10 mouse cellular contexts compared by ENCODE assay signal in the genomic region with DNA sequence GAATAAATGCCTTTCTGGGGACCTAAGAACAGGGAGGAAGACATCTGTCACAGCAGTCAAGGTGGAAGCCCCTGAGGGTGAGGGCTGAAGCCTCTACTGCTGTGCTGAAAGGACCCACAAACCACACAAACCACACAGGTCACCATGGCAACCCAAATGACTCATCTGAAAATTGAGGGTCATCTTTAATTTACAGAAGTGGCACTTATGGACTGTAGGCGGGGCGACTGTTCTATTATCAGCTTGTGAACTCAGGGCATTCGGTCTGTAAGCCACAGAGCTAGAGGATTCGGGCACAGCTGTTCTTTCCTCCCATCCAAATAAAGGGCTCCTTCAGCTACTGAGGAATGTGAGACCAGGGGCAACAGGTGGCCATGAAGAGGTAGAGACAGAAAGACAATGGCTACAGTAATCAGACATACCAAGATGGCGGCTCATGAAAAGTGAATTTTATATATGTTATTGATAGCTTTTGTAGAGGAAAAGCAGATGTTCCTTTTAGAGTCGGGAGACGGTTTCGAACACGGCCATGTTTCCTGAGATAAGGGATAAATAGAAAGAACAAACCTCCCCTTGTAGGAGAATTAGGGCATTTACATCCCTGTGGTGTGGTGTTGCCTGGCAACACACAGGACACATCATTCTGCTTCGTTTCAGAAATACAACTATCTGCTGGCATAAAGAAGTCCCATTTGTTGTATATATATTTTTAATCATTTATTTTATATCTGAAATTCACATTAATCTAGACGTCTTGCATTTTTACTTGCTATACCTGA. TPM values are rescaled to one million over a fixed set of nuclear protein-coding genes. Genes with fewer than 3 reads are reported as not detected.
DNase-seq lines count a peak whose midpoint lies in the region; ATAC-seq and TF ChIP-seq lines count a peak whose summit lies in the region.
"Had no signal": no experiment of that assay in that cellular context is flagged by ENCODE, and none has a peak within 500 bp of the region (broad histone marks: within the 10 kb centered on the region; RNA-seq: fewer than 3 reads in every experiment).

No protein-coding gene starts in this region.

- H3K4me1 ChIP-seq in liver, embryonic 12.5 days, result peaks cover 14% of the 10 kb centered on the region
- peaks cover 37% of the 10 kb centered on the region for H3K4me1 ChIP-seq in thymus, adult 2 months (replicated peaks; ENCODE audit: control insufficient read depth, insufficient read depth, low read length)
- peaks cover 7% of the 10 kb centered on the region; the same call in 1 of the 2 replicates for H3K4me1 ChIP-seq in kidney, adult 2 months (ENCODE audit: control insufficient read depth, insufficient read depth, low read length)
- H3K4me1 ChIP-seq: stomach, embryonic 15.5 days had no signal

- H3K4me2 ChIP-seq in liver, embryonic 12.5 days, result no peak overlapping the region

- H3K27me3 ChIP-seq in liver, embryonic 12.5 days (replicated peaks), result peaks cover 9% of the 10 kb centered on the region
- H3K27me3 ChIP-seq in thymus, adult 2 months (ENCODE audit: control insufficient read depth, insufficient read depth, low read length), result no peaks in the 10 kb centered on the region
- H3K27me3 ChIP-seq in kidney, adult 2 months (replicated peaks; ENCODE audit: control insufficient read depth, insufficient read depth, low read length), result no peaks in the 10 kb centered on the region

- H3K9ac ChIP-seq in liver, embryonic 12.5 days, result no peak overlapping the region
- H3K9ac ChIP-seq: stomach, embryonic 15.5 days had no signal

- TF ChIP-seq CTCF in layer of hippocampus, adult 2 months (conservative IDR thresholded peaks at IDR 0.05), result no peak
- no peak for TF ChIP-seq CTCF in thymus, adult 2 months (IDR thresholded peaks at IDR 0.05; ENCODE audit: borderline replicate concordance, control insufficient read depth, extremely low read depth, insufficient read depth, low read length, poor library complexity)
- no peak for TF ChIP-seq CTCF in kidney, adult 2 months (conservative IDR thresholded peaks at IDR 0.05; ENCODE audit: insufficient read depth, insufficient read length, low read depth, low read length)

- TF ChIP-seq POLR2A in thymus, adult 2 months (IDR thresholded peaks at IDR 0.05; ENCODE audit: control insufficient read depth, extremely low read depth, insufficient read depth, low read length, poor library complexity), result no peak
- TF ChIP-seq POLR2A in kidney, adult 2 months (IDR thresholded peaks at IDR 0.05; ENCODE audit: low read depth, low read length), result no peak

- DNase-seq in layer of hippocampus, adult 2 months (ENCODE audit: low spot score in 2 of 2), result no peak
- DNase-seq in layer of hippocampus, adult 9-11 months, result no peak
- DNase-seq in embryo, embryonic 10.5 days (ENCODE audit: low spot score), result peak; percentile 67
- peak; percentile 62 for DNase-seq in thymus, adult 2 months
- DNase-seq in kidney, adult 2 months, result no peak
- no peak for DNase-seq in cerebellum, adult 18-20 months
- no peak for DNase-seq in lung, postnatal 4 days

- 18% methylated on average over 11 of the region's 11 CpGs for WGBS in liver, embryonic 12.5 days (ENCODE audit: insufficient replicate concordance)
- 18% methylated on average over 11 of the region's 11 CpGs for WGBS in thymus, adult 2 months
- 80% methylated on average over 11 of the region's 11 CpGs for WGBS in kidney, adult 2 months

- H3K4me3 ChIP-seq in layer of hippocampus, adult 2 months, result no peak overlapping the region
- no peak overlapping the region for H3K4me3 ChIP-seq in liver, embryonic 12.5 days
- no peak overlapping the region for H3K4me3 ChIP-seq in thymus, adult 2 months (ENCODE audit: control insufficient read depth, insufficient read depth, low read length)
- H3K4me3 ChIP-seq in kidney, adult 2 months (ENCODE audit: insufficient read depth, low read depth, low read length), result no peak overlapping the region
- H3K4me3 ChIP-seq: stomach, embryonic 15.5 days had no signal

- peak; percentile 40; the same call in 1 of the 2 replicates for ATAC-seq in liver, embryonic 12.5 days

- peak overlapping the region; percentile 86 for H3K27ac ChIP-seq in layer of hippocampus, adult 2 months
- H3K27ac ChIP-seq in liver, embryonic 12.5 days, result no peak overlapping the region
- H3K27ac ChIP-seq in thymus, adult 2 months (ENCODE audit: control insufficient read depth, insufficient read depth, low read length), result no peak overlapping the region; the same call in 1 of the 2 replicates
- H3K27ac ChIP-seq in kidney, adult 2 months (ENCODE audit: insufficient read depth, low read depth, low read length), result no peak overlapping the region
- H3K27ac ChIP-seq: macrophage; stomach, embryonic 15.5 days had no signal

- H3K36me3 ChIP-seq in liver, embryonic 12.5 days, result no peaks in the 10 kb centered on the region
- H3K36me3 ChIP-seq in thymus, adult 2 months (ENCODE audit: control insufficient read depth, insufficient read depth, low read length), result no peaks in the 10 kb centered on the region
- no peaks in the 10 kb centered on the region for H3K36me3 ChIP-seq in kidney, adult 2 months (ENCODE audit: control insufficient read depth, insufficient read depth, low read length)
- H3K36me3 ChIP-seq: stomach, embryonic 15.5 days had no signal

- H3K9me3 ChIP-seq in liver, embryonic 12.5 days (replicated peaks), result no peaks in the 10 kb centered on the region
- H3K9me3 ChIP-seq: stomach, embryonic 15.5 days had no signal

RNA-seq across cellular contexts. Expression of a gene that starts 17.2 kb away (rescaled TPM):
- total RNA-seq in layer of hippocampus, adult 2 months (2021), result 10 to 100 TPM; 29.0 to 34.8 TPM
- 27.9 and 28.9 TPM in 2 replicates for polyA plus RNA-seq in liver, embryonic 12.5 days (2016; fragmentation: Nextera tagmentation; extraction: Ambion mirVana)
- 168 and 169 TPM in 2 replicates for polyA plus RNA-seq in thymus, adult 2 months (2012; rRNA removed)
- polyA plus RNA-seq in kidney, adult 2 months (2012; rRNA removed), result 32.3 and 33.2 TPM in 2 replicates

RNA-seq across cellular contexts. Expression of a gene that starts 56.7 kb away (rescaled TPM):
- total RNA-seq in layer of hippocampus, adult 2 months (2021), result 1 to 10 TPM in 1 of 2 experiments, under 1 TPM in 1; 0.93 to 1.0 TPM
- 0.29 and 0.30 TPM in 2 replicates for polyA plus RNA-seq in liver, embryonic 12.5 days (2016; fragmentation: Nextera tagmentation; extraction: Ambion mirVana)
- 11.8 and 16.9 TPM in 2 replicates for polyA plus RNA-seq in thymus, adult 2 months (2012; rRNA removed)
- 2.6 and 3.8 TPM in 2 replicates for polyA plus RNA-seq in kidney, adult 2 months (2012; rRNA removed)
- polyA plus RNA-seq: stomach, embryonic 15.5 days had no signal

Comparison
In these comparisons a context has a peak if more than half of its experiments do, and no peak if none do; other contexts are left out.
1. DNase-seq: peak in embryo, embryonic 10.5 days (single experiment) and thymus, adult 2 months (single experiment); none in layer of hippocampus, adult 2 months (0 of 2), layer of hippocampus, adult 9-11 months (single experiment), kidney, adult 2 months (single experiment), cerebellum, adult 18-20 months (0 of 2) and lung, postnatal 4 days (0 of 2).